Mouse (Mus musculus) liver, embryonic 14.5 days (tissue): ENCODE measurements around the gene Trpv5.

ENCODE experiments used
- CTCF ChIP-seq: IDR thresholded peaks from 2 replicates; pipeline ENCODE4 v1.5.1; 2016; ENCODE audit warnings: antibody characterized with exemption, low read depth, control low read depth
- EP300 ChIP-seq: IDR thresholded peaks from 2 replicates; pipeline ENCODE4 v1.6.1; 2016; ENCODE audit warnings: antibody characterized with exemption, low read depth

DNA sequence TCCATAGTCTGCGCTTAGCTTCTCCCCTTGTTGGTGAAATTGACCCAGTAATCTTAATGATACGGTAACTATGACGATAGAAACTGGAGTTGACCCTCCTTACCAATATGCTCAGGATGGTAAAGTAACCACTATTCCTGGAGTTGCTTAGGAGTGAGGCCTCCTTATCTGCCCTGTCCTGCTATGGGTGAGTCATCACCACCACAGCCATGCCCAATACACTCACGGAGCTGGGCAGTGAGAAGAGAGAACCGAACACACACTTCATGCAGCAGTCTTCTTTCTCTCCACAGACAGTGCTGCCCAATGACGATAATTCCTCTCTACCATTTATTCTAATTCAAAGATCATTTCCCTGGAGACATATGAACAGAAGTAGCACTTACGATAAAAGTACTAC, 25.7 kb upstream of the Trpv5 start:
- TF ChIP-seq CTCF (no peak), EP300 (peak; percentile 83)
